In genomic region chr16:17812120-17812519, GRCm38 (mm10) we compare ENCODE assay signal across 9 mouse cellular contexts. TPM values are rescaled to one million over a fixed set of nuclear protein-coding genes. Genes with fewer than 3 reads are reported as not detected.
DNase-seq lines count a peak whose midpoint lies in the region; ATAC-seq and TF ChIP-seq lines count a peak whose summit lies in the region.
"Had no signal": no experiment of that assay in that cellular context is flagged by ENCODE, and none has a peak within 500 bp of the region (broad histone marks: within the 10 kb centered on the region; RNA-seq: fewer than 3 reads in every experiment).

No protein-coding gene starts in this region.

- H3K9me3 ChIP-seq in heart, embryonic 12.5 days (replicated peaks) = no peaks in the 10 kb centered on the region
- H3K9me3 ChIP-seq: neural tube, embryonic 13.5 days had no signal

- peak; percentile 69 for DNase-seq in heart, adult 8-10 months (ENCODE audit: low spot score)
- DNase-seq in thymus, adult 2 months = peak; percentile 26
- no peak for DNase-seq in thymus, adult 18-20 months
- peak; percentile 50 for DNase-seq in retina, postnatal 7 days (ENCODE audit: low read depth, low spot score)
- DNase-seq in layer of hippocampus, postnatal 10 days (ENCODE audit: low spot score in 2 of 2) = no peak
- no peak for DNase-seq in ovary, postnatal 14 days (ENCODE audit: low spot score)

- peaks cover 46% of the 10 kb centered on the region for H3K4me1 ChIP-seq in heart, embryonic 12.5 days (replicated peaks)
- H3K4me1 ChIP-seq in thymus, adult 2 months (replicated peaks; ENCODE audit: control insufficient read depth, insufficient read depth, low read length) = peaks cover 16% of the 10 kb centered on the region

- WGBS in heart, embryonic 12.5 days = 5% methylated on average over 5 of the region's 5 CpGs
- 9% methylated on average over 5 of the region's 5 CpGs for WGBS in thymus, adult 2 months

- no peak overlapping the region for H3K27ac ChIP-seq in heart, embryonic 12.5 days (ENCODE audit: poor library complexity, severe bottlenecking)
- H3K27ac ChIP-seq in thymus, adult 2 months (ENCODE audit: control insufficient read depth, insufficient read depth, low read length) = no peak overlapping the region
- H3K27ac ChIP-seq: neural tube, embryonic 13.5 days had no signal

- no peak overlapping the region for H3K9ac ChIP-seq in heart, embryonic 12.5 days
- H3K9ac ChIP-seq: neural tube, embryonic 13.5 days had no signal

- no peak overlapping the region for H3K4me2 ChIP-seq in heart, embryonic 12.5 days
- H3K4me2 ChIP-seq: neural tube, embryonic 13.5 days had no signal

- no peak overlapping the region for H3K4me3 ChIP-seq in heart, embryonic 12.5 days
- H3K4me3 ChIP-seq in thymus, adult 2 months (ENCODE audit: control insufficient read depth, insufficient read depth, low read length) = no peak overlapping the region
- H3K4me3 ChIP-seq: neural tube, embryonic 13.5 days had no signal

- H3K36me3 ChIP-seq in heart, embryonic 12.5 days = 0 out of 2 replicates have a peak, but pooled peaks cover 3% of the 10 kb centered on the region
- H3K36me3 ChIP-seq in thymus, adult 2 months (ENCODE audit: control insufficient read depth, insufficient read depth, low read length) = no peaks in the 10 kb centered on the region
- H3K36me3 ChIP-seq: neural tube, embryonic 13.5 days had no signal

- TF ChIP-seq POLR2A in thymus, adult 2 months (IDR thresholded peaks at IDR 0.05; ENCODE audit: control insufficient read depth, extremely low read depth, insufficient read depth, low read length, poor library complexity) = no peak

- TF ChIP-seq CTCF in thymus, adult 2 months (IDR thresholded peaks at IDR 0.05; ENCODE audit: borderline replicate concordance, control insufficient read depth, extremely low read depth, insufficient read depth, low read length, poor library complexity) = no peak

- peaks cover 36% of the 10 kb centered on the region for H3K27me3 ChIP-seq in heart, embryonic 12.5 days (replicated peaks)
- no peaks in the 10 kb centered on the region for H3K27me3 ChIP-seq in thymus, adult 2 months (ENCODE audit: control insufficient read depth, insufficient read depth, low read length)

- no peak for ATAC-seq in heart, embryonic 12.5 days (ENCODE audit: insufficient number of reproducible peaks, low FRiP score)
- peak; percentile 43 for ATAC-seq in common myeloid progenitor, adult 5-6 weeks (replicated peaks; ENCODE audit: low read depth, poor library complexity, severe bottlenecking)

RNA-seq across cellular contexts. Expression of gene Scarf2, which starts 15.0 kb away (rescaled TPM):
- 1 to 10 TPM; 3.3 to 5.2 (median 4.4) TPM for total RNA-seq in heart, adult 8-10 months (2022)
- 15.8 and 17.4 TPM in 2 replicates for polyA plus RNA-seq in heart, embryonic 12.5 days (2016; fragmentation: Nextera tagmentation; extraction: Ambion mirVana)
- polyA plus RNA-seq in thymus, adult 2 months (2012; rRNA removed) = 41.0 and 41.2 TPM in 2 replicates
- total RNA-seq in common myeloid progenitor, adult 5-6 weeks (2017) = not detected in 2 replicates
- total RNA-seq in layer of hippocampus, postnatal 10 days (2021) = 1 to 10 TPM; 4.7 to 5.0 TPM

RNA-seq across cellular contexts. Expression of gene B830017H08Rik, which starts 20.8 kb away (rescaled TPM):
- not detected for total RNA-seq in heart, adult 8-10 months (2022)
- not detected in 2 replicates for polyA plus RNA-seq in heart, embryonic 12.5 days (2016; fragmentation: Nextera tagmentation; extraction: Ambion mirVana)
- not detected in 2 replicates for polyA plus RNA-seq in thymus, adult 2 months (2012; rRNA removed)
- total RNA-seq in common myeloid progenitor, adult 5-6 weeks (2017) = not detected in 2 replicates
- 1 to 10 TPM; 4.5 to 5.8 TPM for total RNA-seq in layer of hippocampus, postnatal 10 days (2021)

RNA-seq across cellular contexts. Expression of gene Car15, which starts 26.0 kb away (rescaled TPM):
- total RNA-seq in heart, adult 8-10 months (2022) = 1 to 10 TPM; 1.3 to 2.3 (median 1.9) TPM
- polyA plus RNA-seq in heart, embryonic 12.5 days (2016; fragmentation: Nextera tagmentation; extraction: Ambion mirVana) = 1.5 and 1.7 TPM in 2 replicates
- polyA plus RNA-seq in thymus, adult 2 months (2012; rRNA removed) = 22.4 and 27.4 TPM in 2 replicates
- total RNA-seq in common myeloid progenitor, adult 5-6 weeks (2017) = 5.4 TPM in 1 of 2 replicates, not detected in the other
- total RNA-seq in layer of hippocampus, postnatal 10 days (2021) = 1 to 10 TPM; 7.5 to 9.2 TPM

RNA-seq across cellular contexts. Expression of gene Klhl22, which starts 52.7 kb away (rescaled TPM):
- 10 to 100 TPM; 18.8 to 23.0 (median 19.4) TPM for total RNA-seq in heart, adult 8-10 months (2022)
- 42.7 and 44.4 TPM in 2 replicates for polyA plus RNA-seq in heart, embryonic 12.5 days (2016; fragmentation: Nextera tagmentation; extraction: Ambion mirVana)
- polyA plus RNA-seq in thymus, adult 2 months (2012; rRNA removed) = 72.7 and 75.1 TPM in 2 replicates
- total RNA-seq in common myeloid progenitor, adult 5-6 weeks (2017) = 27.0 and 33.2 TPM in 2 replicates
- total RNA-seq in layer of hippocampus, postnatal 10 days (2021) = 100 to 1,000 TPM; 108 TPM

Comparison
In these comparisons a context has a peak if more than half of its experiments do, and no peak if none do; other contexts are left out.
1. DNase-seq: peak in heart, adult 8-10 months (single experiment), thymus, adult 2 months (single experiment) and retina, postnatal 7 days (single experiment); none in thymus, adult 18-20 months (0 of 2), layer of hippocampus, postnatal 10 days (0 of 2) and ovary, postnatal 14 days (single experiment).